Mouse (Mus musculus): ENCODE measurements around the gene Olfr482. TPM values are rescaled to one million over a fixed set of nuclear protein-coding genes. Genes with fewer than 3 reads are reported as not detected.

Olfr482 gene
- total RNA-seq (2012; rRNA removed) = not detected in 2 replicates

DNA sequence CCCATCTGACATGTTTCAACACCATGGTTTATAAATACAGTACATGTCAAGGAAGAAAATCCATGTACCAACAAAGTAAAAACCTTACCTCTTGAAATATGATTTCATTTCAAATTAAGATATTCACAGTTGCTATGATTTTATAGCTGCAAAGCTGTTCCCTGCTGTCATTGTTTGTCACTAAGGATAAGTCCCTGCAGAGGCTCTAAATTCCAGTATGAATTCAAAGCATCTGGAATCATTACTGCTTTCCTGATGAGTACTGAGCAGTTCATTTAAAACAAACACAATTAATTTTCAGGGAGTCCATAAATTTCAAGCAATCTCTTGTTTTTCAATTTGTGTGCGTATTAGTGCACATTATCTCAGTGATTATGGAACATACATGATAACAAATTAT is at the start of gene Olfr482:
Olfr482 (minus strand) TSS at position 101 of the 400 bp plus-strand sequence.
- Histone ChIP-seq H3K27ac (ENCODE audit: insufficient read depth, low read depth, low read length, poor library complexity, severe bottlenecking) (no peak within 1 kb of the TSS), H3K4me1 (ENCODE audit: control insufficient read depth in 2 of 2, insufficient read depth in 2 of 2, low read length in 2 of 2, poor library complexity in 1 of 2) (no peaks in the 10 kb centered on the region), H3K36me3 (ENCODE audit: control insufficient read depth, insufficient read depth, low read length, poor library complexity, severe bottlenecking) (no peaks in the 10 kb centered on the region), H3K9me3 (ENCODE audit: control insufficient read depth, insufficient read depth, low read depth, low read length) (no peaks in the 10 kb centered on the region), H3K4me3 (ENCODE audit: insufficient read depth in 1 of 2, low read depth in 1 of 2, low read length in 2 of 2, poor library complexity in 1 of 2, severe bottlenecking in 1 of 2) (no peak within 1 kb of the TSS), H3K9ac (ENCODE audit: insufficient read depth, low read depth, low read length, poor library complexity, severe bottlenecking) (no peak within 1 kb of the TSS)
- TF ChIP-seq ZNF384 (IDR thresholded peaks at IDR 0.05; ENCODE audit: low read depth, low read length) = no peak
- no peak for TF ChIP-seq CHD2 (IDR thresholded peaks at IDR 0.05; ENCODE audit: low read depth, low read length)
- no peak for TF ChIP-seq ZC3H11A (IDR thresholded peaks at IDR 0.05; ENCODE audit: borderline replicate concordance, low read depth, low read length)
- TF ChIP-seq HCFC1 (IDR thresholded peaks at IDR 0.05; ENCODE audit: borderline replicate concordance, insufficient read depth, low read length) = no peak
- TF ChIP-seq MAFK (IDR thresholded peaks at IDR 0.05; ENCODE audit: insufficient read depth, low read depth, low read length) = no peak
- DNase-seq (ENCODE audit: low read depth, low spot score) = no peak
- in situ Hi-C loops (cut with MboI; ENCODE audit: low sequenced_read_pairs in 2 of 2, unreplicated experiment in 2 of 2) = no loop called here

DNA sequence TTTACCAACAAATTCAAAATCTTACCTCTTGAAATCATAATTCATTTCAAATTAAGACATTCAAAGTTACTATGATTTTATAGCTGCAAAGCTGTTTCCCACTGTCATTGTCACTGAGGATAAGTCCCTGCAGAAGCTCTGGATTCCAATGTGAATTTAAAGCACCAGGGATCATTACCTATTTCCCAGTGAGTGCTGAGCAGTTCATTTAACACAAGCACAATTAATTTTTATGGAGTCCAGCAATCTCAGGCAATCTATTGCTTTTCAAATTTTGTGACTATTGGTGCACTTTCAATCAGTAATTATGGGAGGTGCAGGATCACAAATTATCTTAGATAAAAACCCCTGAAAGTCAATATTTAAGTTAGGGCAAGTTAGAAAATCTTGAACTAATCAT is 30.0 kb upstream of the Olfr482 start, which contains the start of gene Olfr484:
Olfr484 (minus strand) TSS at position 101 of the 400 bp plus-strand sequence.
- H3K27ac ChIP-seq (ENCODE audit: insufficient read depth, low read depth, low read length, poor library complexity, severe bottlenecking) = no peak within 1 kb of the TSS
- in situ Hi-C loops (cut with MboI; ENCODE audit: low sequenced_read_pairs in 2 of 2, unreplicated experiment in 2 of 2) = no loop called here
- no peak for TF ChIP-seq HCFC1 (IDR thresholded peaks at IDR 0.05; ENCODE audit: borderline replicate concordance, insufficient read depth, low read length)
- TF ChIP-seq ZNF384 (IDR thresholded peaks at IDR 0.05; ENCODE audit: low read depth, low read length) = no peak
- TF ChIP-seq ZC3H11A (IDR thresholded peaks at IDR 0.05; ENCODE audit: borderline replicate concordance, low read depth, low read length) = no peak
- H3K4me3 ChIP-seq (ENCODE audit: insufficient read depth in 1 of 2, low read depth in 1 of 2, low read length in 2 of 2, poor library complexity in 1 of 2, severe bottlenecking in 1 of 2) = no peak within 1 kb of the TSS
- no peak for DNase-seq (ENCODE audit: low read depth, low spot score)
- H3K36me3 ChIP-seq (ENCODE audit: control insufficient read depth, insufficient read depth, low read length, poor library complexity, severe bottlenecking) = no peaks in the 10 kb centered on the region
- no peaks in the 10 kb centered on the region for H3K9me3 ChIP-seq (ENCODE audit: control insufficient read depth, insufficient read depth, low read depth, low read length)
- H3K9ac ChIP-seq (ENCODE audit: insufficient read depth, low read depth, low read length, poor library complexity, severe bottlenecking) = no peak within 1 kb of the TSS
- no peaks in the 10 kb centered on the region for H3K4me1 ChIP-seq (ENCODE audit: control insufficient read depth in 2 of 2, insufficient read depth in 2 of 2, low read length in 2 of 2, poor library complexity in 1 of 2)

DNA sequence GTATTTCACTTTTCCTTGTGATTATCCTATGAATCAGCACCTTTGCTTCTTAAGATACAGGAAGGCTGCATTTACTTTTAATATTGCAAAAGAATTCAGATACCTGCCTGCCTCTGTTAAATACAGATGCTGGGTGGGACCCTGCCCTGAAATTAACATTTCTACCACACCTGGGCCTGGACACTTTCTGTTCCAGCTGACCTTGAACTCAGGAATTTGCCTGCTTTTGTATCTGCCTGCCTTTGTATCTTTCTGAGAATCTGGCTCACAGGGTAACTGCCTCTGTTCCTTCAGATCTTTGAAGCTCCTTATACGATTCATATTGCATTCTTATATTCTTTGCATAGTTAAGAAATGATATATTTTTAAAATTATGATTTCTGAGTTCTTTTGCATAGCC is 24.0 kb upstream of the Olfr482 start:
- Histone ChIP-seq H3K27ac (ENCODE audit: insufficient read depth, low read depth, low read length, poor library complexity, severe bottlenecking) (peak overlapping the region; percentile 78; the same call in 1 of the 2 replicates), H3K4me3 (ENCODE audit: insufficient read depth in 1 of 2, low read depth in 1 of 2, low read length in 2 of 2, poor library complexity in 1 of 2, severe bottlenecking in 1 of 2) (no peak overlapping the region), H3K4me1 (ENCODE audit: control insufficient read depth in 2 of 2, insufficient read depth in 2 of 2, low read length in 2 of 2, poor library complexity in 1 of 2) (peaks cover 4% of the 10 kb centered on the region in 2 experiments; a peak in 3 of 4 replicates), H3K9me3 (ENCODE audit: control insufficient read depth, insufficient read depth, low read depth, low read length) (no peaks in the 10 kb centered on the region), H3K9ac (ENCODE audit: insufficient read depth, low read depth, low read length, poor library complexity, severe bottlenecking) (no peak overlapping the region), H3K36me3 (ENCODE audit: control insufficient read depth, insufficient read depth, low read length, poor library complexity, severe bottlenecking) (no peaks in the 10 kb centered on the region)
- no peak for DNase-seq (ENCODE audit: low read depth, low spot score)
- no peak for TF ChIP-seq ZC3H11A (IDR thresholded peaks at IDR 0.05; ENCODE audit: borderline replicate concordance, low read depth, low read length)
- TF ChIP-seq CHD2 (IDR thresholded peaks at IDR 0.05; ENCODE audit: low read depth, low read length) = no peak
- TF ChIP-seq HCFC1 (IDR thresholded peaks at IDR 0.05; ENCODE audit: borderline replicate concordance, insufficient read depth, low read length) = no peak
- TF ChIP-seq MAFK (IDR thresholded peaks at IDR 0.05; ENCODE audit: insufficient read depth, low read depth, low read length) = no peak
- TF ChIP-seq ZNF384 (IDR thresholded peaks at IDR 0.05; ENCODE audit: low read depth, low read length) = no peak
- in situ Hi-C loops (cut with MboI; ENCODE audit: low sequenced_read_pairs in 2 of 2, unreplicated experiment in 2 of 2) = no loop called here

DNA sequence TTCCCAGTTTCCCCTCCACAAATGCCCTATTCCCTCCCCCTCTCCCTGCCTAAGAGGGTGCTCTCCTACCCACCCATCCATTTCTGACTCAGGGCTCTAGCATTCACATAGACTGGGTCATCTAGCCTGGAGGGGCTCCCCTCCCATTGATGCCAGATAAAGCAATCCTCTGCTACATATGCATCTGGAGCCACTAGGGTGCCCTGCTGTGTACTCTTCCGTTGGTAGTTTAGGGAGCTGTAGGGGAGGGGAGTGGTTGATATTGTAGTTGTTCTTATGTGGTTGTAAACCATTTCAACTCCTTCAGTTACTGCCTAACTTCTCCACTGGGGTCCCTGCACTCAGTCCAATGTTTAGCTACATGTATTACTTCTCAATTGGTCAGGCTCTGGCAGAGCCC is 23.3 kb upstream of the Olfr482 start:
- in situ Hi-C loops (cut with MboI; ENCODE audit: low sequenced_read_pairs in 2 of 2, unreplicated experiment in 2 of 2) = no loop called here
- Histone ChIP-seq H3K4me3 (ENCODE audit: insufficient read depth in 1 of 2, low read depth in 1 of 2, low read length in 2 of 2, poor library complexity in 1 of 2, severe bottlenecking in 1 of 2) (no peak overlapping the region), H3K36me3 (ENCODE audit: control insufficient read depth, insufficient read depth, low read length, poor library complexity, severe bottlenecking) (no peaks in the 10 kb centered on the region), H3K4me1 (ENCODE audit: control insufficient read depth in 2 of 2, insufficient read depth in 2 of 2, low read length in 2 of 2, poor library complexity in 1 of 2) (peaks cover 4% of the 10 kb centered on the region in 2 experiments; a peak in 3 of 4 replicates), H3K27ac (ENCODE audit: insufficient read depth, low read depth, low read length, poor library complexity, severe bottlenecking) (peak overlapping the region; percentile 78; the same call in 1 of the 2 replicates), H3K9me3 (ENCODE audit: control insufficient read depth, insufficient read depth, low read depth, low read length) (no peaks in the 10 kb centered on the region), H3K9ac (ENCODE audit: insufficient read depth, low read depth, low read length, poor library complexity, severe bottlenecking) (no peak overlapping the region)
- no peak for DNase-seq (ENCODE audit: low read depth, low spot score)
- TF ChIP-seq ZNF384 (IDR thresholded peaks at IDR 0.05; ENCODE audit: low read depth, low read length) = no peak
- TF ChIP-seq MAFK (IDR thresholded peaks at IDR 0.05; ENCODE audit: insufficient read depth, low read depth, low read length) = no peak
- TF ChIP-seq CHD2 (IDR thresholded peaks at IDR 0.05; ENCODE audit: low read depth, low read length) = no peak
- TF ChIP-seq HCFC1 (IDR thresholded peaks at IDR 0.05; ENCODE audit: borderline replicate concordance, insufficient read depth, low read length) = no peak
- no peak for TF ChIP-seq ZC3H11A (IDR thresholded peaks at IDR 0.05; ENCODE audit: borderline replicate concordance, low read depth, low read length)

DNA sequence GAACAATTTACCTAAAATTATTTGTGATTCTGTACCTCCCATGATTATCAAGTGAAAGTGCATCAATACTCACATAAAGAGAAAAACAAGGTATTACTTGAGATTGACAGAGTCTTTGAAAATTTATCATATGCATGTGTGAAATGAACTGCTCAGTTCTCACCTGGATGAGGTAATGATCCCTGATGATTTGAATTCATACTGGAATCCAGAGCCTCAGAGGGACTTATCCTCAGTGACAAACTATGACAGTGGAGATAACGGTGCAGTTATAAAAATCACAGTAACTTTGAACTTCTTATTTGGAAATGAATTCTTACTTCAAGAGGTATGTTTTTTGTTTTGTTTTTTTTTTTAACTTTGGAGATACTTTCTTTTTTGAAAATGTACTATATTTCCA is 3.2 kb upstream of the Olfr482 start, which contains the start of gene Olfr483:
Olfr483 (plus strand) TSS at position 301 of the 400 bp plus-strand sequence.
- Histone ChIP-seq H3K27ac (ENCODE audit: insufficient read depth, low read depth, low read length, poor library complexity, severe bottlenecking) (no peak within 1 kb of the TSS), H3K4me3 (ENCODE audit: insufficient read depth in 1 of 2, low read depth in 1 of 2, low read length in 2 of 2, poor library complexity in 1 of 2, severe bottlenecking in 1 of 2) (no peak within 1 kb of the TSS), H3K9me3 (ENCODE audit: control insufficient read depth, insufficient read depth, low read depth, low read length) (no peaks in the 10 kb centered on the region), H3K9ac (ENCODE audit: insufficient read depth, low read depth, low read length, poor library complexity, severe bottlenecking) (no peak within 1 kb of the TSS), H3K36me3 (ENCODE audit: control insufficient read depth, insufficient read depth, low read length, poor library complexity, severe bottlenecking) (no peaks in the 10 kb centered on the region), H3K4me1 (ENCODE audit: control insufficient read depth in 2 of 2, insufficient read depth in 2 of 2, low read length in 2 of 2, poor library complexity in 1 of 2) (no peaks in the 10 kb centered on the region)
- TF ChIP-seq MAFK (IDR thresholded peaks at IDR 0.05; ENCODE audit: insufficient read depth, low read depth, low read length) = no peak
- TF ChIP-seq HCFC1 (IDR thresholded peaks at IDR 0.05; ENCODE audit: borderline replicate concordance, insufficient read depth, low read length) = no peak
- TF ChIP-seq ZNF384 (IDR thresholded peaks at IDR 0.05; ENCODE audit: low read depth, low read length) = no peak
- TF ChIP-seq CHD2 (IDR thresholded peaks at IDR 0.05; ENCODE audit: low read depth, low read length) = no peak
- TF ChIP-seq ZC3H11A (IDR thresholded peaks at IDR 0.05; ENCODE audit: borderline replicate concordance, low read depth, low read length) = no peak
- no peak for DNase-seq (ENCODE audit: low read depth, low spot score)
- in situ Hi-C loops (cut with MboI; ENCODE audit: low sequenced_read_pairs in 2 of 2, unreplicated experiment in 2 of 2) = no loop called here

Data from ES-E14 (cell line).